Comparison of ENCODE assay signal across 19 mouse cellular contexts in genomic region chr10:84072866-84073483, GRCm38 (mm10).
A peak's percentile ranks its signal among the peaks of the same experiment; 100 is the strongest.
DNase-seq lines count a peak whose midpoint lies in the region; ATAC-seq and TF ChIP-seq lines count a peak whose summit lies in the region.
"Had no signal": no experiment of that assay in that cellular context is flagged by ENCODE, and none has a peak within 500 bp of the region (broad histone marks: within the 10 kb centered on the region; RNA-seq: fewer than 3 reads in every experiment).

No protein-coding gene starts in this region.

- H3K4me2 ChIP-seq in hindbrain, embryonic 11.5 days (replicated peaks; ENCODE audit: low read depth, low read length): no peak overlapping the region
- H3K4me2 ChIP-seq in hindbrain, postnatal 0 days (ENCODE audit: low read depth, low read length): no peak overlapping the region
- H3K4me2 ChIP-seq in forebrain, embryonic 14.5 days (ENCODE audit: low read length): no peak overlapping the region
- H3K4me2 ChIP-seq in neural tube, embryonic 14.5 days (ENCODE audit: low read depth, low read length): no peak overlapping the region
- H3K4me2 ChIP-seq: hindbrain, embryonic 13.5 days; liver, embryonic 13.5 days had no signal

- H3K9ac ChIP-seq in hindbrain, embryonic 11.5 days (ENCODE audit: low read depth, low read length): no peak overlapping the region
- no peak overlapping the region for H3K9ac ChIP-seq in hindbrain, postnatal 0 days (replicated peaks; ENCODE audit: low read length)
- H3K9ac ChIP-seq in forebrain, embryonic 14.5 days (ENCODE audit: low read length): no peak overlapping the region
- no peak overlapping the region for H3K9ac ChIP-seq in neural tube, embryonic 14.5 days (replicated peaks; ENCODE audit: low read depth, low read length)
- H3K9ac ChIP-seq: hindbrain, embryonic 13.5 days; liver, embryonic 13.5 days had no signal

- peak; percentile 20 for DNase-seq in embryo, embryonic 10 days (ENCODE audit: low spot score)
- no peak for DNase-seq in embryo, embryonic 9.5 days (ENCODE audit: extremely low spot score)
- DNase-seq in hindbrain, embryonic 11.5 days (ENCODE audit: low spot score): peak; percentile 34
- no peak for DNase-seq in hindbrain, postnatal 0 days (ENCODE audit: low spot score)
- peak; percentile 67 for DNase-seq in forebrain, embryonic 14.5 days (ENCODE audit: low spot score)
- no peak for DNase-seq in left cerebral cortex, adult 11 months (ENCODE audit: low spot score)
- no peak for DNase-seq in adrenal gland, adult 2 months
- DNase-seq: adrenal gland, postnatal 10 days; cerebellum, adult 9-11 months; kidney, adult 18-20 months; kidney, postnatal 4 days; liver, embryonic 13.5 days; lung, adult 2 months; thymus, postnatal 14 days had no signal

- H3K9me3 ChIP-seq in hindbrain, embryonic 11.5 days (ENCODE audit: control insufficient read depth, low read length): no peaks in the 10 kb centered on the region
- 0 out of 2 replicates have a peak, but pooled peaks cover 3% of the 10 kb centered on the region for H3K9me3 ChIP-seq in hindbrain, postnatal 0 days (ENCODE audit: low read length)
- H3K9me3 ChIP-seq in forebrain, embryonic 14.5 days (replicated peaks; ENCODE audit: control insufficient read depth, low read length): 0 out of 2 replicates have a peak, but pooled peaks cover 2% of the 10 kb centered on the region
- no peaks in the 10 kb centered on the region for H3K9me3 ChIP-seq in neural tube, embryonic 14.5 days (ENCODE audit: control insufficient read depth, low read length)
- H3K9me3 ChIP-seq: liver, embryonic 13.5 days had no signal

- no peak overlapping the region for H3K4me3 ChIP-seq in hindbrain, embryonic 11.5 days (ENCODE audit: low read depth, low read length)
- no peak overlapping the region for H3K4me3 ChIP-seq in hindbrain, postnatal 0 days (ENCODE audit: low read length)
- H3K4me3 ChIP-seq in forebrain, embryonic 14.5 days (ENCODE audit: low read depth, low read length): no peak overlapping the region
- no peak overlapping the region for H3K4me3 ChIP-seq in neural tube, embryonic 14.5 days (ENCODE audit: low read depth, low read length)
- H3K4me3 ChIP-seq: hindbrain, embryonic 13.5 days; left cerebral cortex, adult 2 months; liver, embryonic 13.5 days had no signal

- 54% methylated on average over 12 of the region's 12 CpGs for WGBS in hindbrain, embryonic 11.5 days
- 40% methylated on average over 12 of the region's 12 CpGs for WGBS in hindbrain, postnatal 0 days
- WGBS in forebrain, embryonic 14.5 days: 35% methylated on average over 12 of the region's 12 CpGs
- 29% methylated on average over 12 of the region's 12 CpGs for WGBS in neural tube, embryonic 14.5 days

- ATAC-seq in hindbrain, embryonic 11.5 days (ENCODE audit: low FRiP score): no peak
- ATAC-seq in hindbrain, postnatal 0 days: no peak
- ATAC-seq in forebrain, embryonic 14.5 days: no peak
- peak; percentile 58; the same call in 1 of the 2 replicates for ATAC-seq in neural tube, embryonic 14.5 days (ENCODE audit: low read depth)
- ATAC-seq: activated CD4-positive, CD25-positive, alpha-beta regulatory T cell, adult 4 months; inflammation-experienced regulatory T-cells, adult 6 months had no signal

- no peak overlapping the region for H3K27ac ChIP-seq in hindbrain, embryonic 11.5 days (ENCODE audit: low read depth, low read length)
- no peak overlapping the region for H3K27ac ChIP-seq in hindbrain, postnatal 0 days
- H3K27ac ChIP-seq in forebrain, embryonic 14.5 days (ENCODE audit: low read depth, low read length): no peak overlapping the region
- H3K27ac ChIP-seq in neural tube, embryonic 14.5 days (ENCODE audit: low read depth, low read length): no peak overlapping the region
- H3K27ac ChIP-seq: hindbrain, embryonic 13.5 days; left cerebral cortex, adult 2 months; liver, embryonic 13.5 days had no signal

- no peaks in the 10 kb centered on the region for H3K4me1 ChIP-seq in hindbrain, embryonic 11.5 days (replicated peaks; ENCODE audit: control insufficient read depth, insufficient read depth, low read length)
- no peaks in the 10 kb centered on the region; the same call in 1 of the 2 replicates for H3K4me1 ChIP-seq in hindbrain, postnatal 0 days (ENCODE audit: insufficient read depth, low read length)
- H3K4me1 ChIP-seq in forebrain, embryonic 14.5 days (ENCODE audit: control insufficient read depth, insufficient read depth, low read length): no peaks in the 10 kb centered on the region
- H3K4me1 ChIP-seq in neural tube, embryonic 14.5 days (ENCODE audit: control insufficient read depth, insufficient read depth, low read length): 0 out of 2 replicates have a peak, but pooled peaks cover 5% of the 10 kb centered on the region
- H3K4me1 ChIP-seq: liver, embryonic 13.5 days had no signal

- H3K36me3 ChIP-seq in hindbrain, embryonic 11.5 days (ENCODE audit: control insufficient read depth, insufficient read depth, low read length): no peaks in the 10 kb centered on the region
- no peaks in the 10 kb centered on the region for H3K36me3 ChIP-seq in hindbrain, postnatal 0 days (ENCODE audit: insufficient read depth, low read length)
- no peaks in the 10 kb centered on the region for H3K36me3 ChIP-seq in forebrain, embryonic 14.5 days (ENCODE audit: control insufficient read depth, insufficient read depth, low read length)
- no peaks in the 10 kb centered on the region for H3K36me3 ChIP-seq in neural tube, embryonic 14.5 days (ENCODE audit: control insufficient read depth, insufficient read depth, low read length)
- H3K36me3 ChIP-seq: hindbrain, embryonic 13.5 days; liver, embryonic 13.5 days had no signal

- no peaks in the 10 kb centered on the region for H3K27me3 ChIP-seq in hindbrain, embryonic 11.5 days (ENCODE audit: control insufficient read depth, insufficient read depth, low read length)
- no peaks in the 10 kb centered on the region for H3K27me3 ChIP-seq in hindbrain, postnatal 0 days (ENCODE audit: insufficient read depth, low read length)
- H3K27me3 ChIP-seq in forebrain, embryonic 14.5 days (replicated peaks; ENCODE audit: control insufficient read depth, insufficient read depth, low read length): no peaks in the 10 kb centered on the region
- H3K27me3 ChIP-seq in neural tube, embryonic 14.5 days (ENCODE audit: control insufficient read depth, insufficient read depth, low read length): no peaks in the 10 kb centered on the region
- H3K27me3 ChIP-seq: hindbrain, embryonic 13.5 days; liver, embryonic 13.5 days had no signal

- no peak for TF ChIP-seq CTCF in hindbrain, postnatal 0 days (IDR thresholded peaks at IDR 0.05; ENCODE audit: low read depth)

Comparison
In these comparisons a context has a peak if more than half of its experiments do, and no peak if none do; other contexts are left out.
1. DNase-seq: peak in embryo, embryonic 10 days (single experiment), hindbrain, embryonic 11.5 days (single experiment) and forebrain, embryonic 14.5 days (single experiment); none in embryo, embryonic 9.5 days (single experiment), hindbrain, postnatal 0 days (single experiment), left cerebral cortex, adult 11 months (single experiment) and adrenal gland, adult 2 months (single experiment).